Mouse (Mus musculus) stomach, postnatal 0 days (tissue): ENCODE data around the gene Pxylp1. TPM values are rescaled to one million over a fixed set of nuclear protein-coding genes. Genes with fewer than 3 reads are reported as not detected.
A peak's percentile ranks its signal among the peaks of the same experiment; 100 is the strongest.

Source experiments
- ATAC-seq: fragments of 200-750 bp; cut with Nextera tagmentation; 2 replicates; pipeline ENCODE4 v1.8.0; 2017; ENCODE audit not compliant: low FRiP score, low TSS enrichment
- DNase-seq: peaks from one replicate; pipeline ENCODE4 v3.0.0-alpha.2; 2016; ENCODE audit warnings: low spot score
- H3K27ac ChIP-seq: fragments of 300-500 bp; sonication (generic); replicated peaks from 2 replicates; pipeline ENCODE4 v1.5.1; 2014; ENCODE audit warnings: mild to moderate bottlenecking, control low read depth
- H3K27me3 ChIP-seq: fragments of 300-500 bp; sonication (generic); 2 replicates; pipeline ENCODE4 v1.6.1; 2014; ENCODE audit warnings: low read length; ENCODE audit not compliant: control insufficient read depth, insufficient read depth
- H3K36me3 ChIP-seq: fragments of 300-500 bp; sonication (generic); 2 replicates; pipeline ENCODE4 v1.6.1; 2014; ENCODE audit warnings: low read length, mixed read lengths; ENCODE audit not compliant: control insufficient read depth, insufficient read depth
- H3K4me1 ChIP-seq: fragments of 300-500 bp; sonication (generic); replicated peaks from 2 replicates; pipeline ENCODE4 v1.6.1; 2014; ENCODE audit warnings: antibody characterized with exemption; ENCODE audit not compliant: control insufficient read depth, insufficient read depth
- H3K4me2 ChIP-seq: fragments of 300-500 bp; sonication (generic); replicated peaks from 2 replicates; pipeline ENCODE4 v1.6.1; 2014; ENCODE audit warnings: low read depth, mild to moderate bottlenecking, control low read depth, moderate library complexity
- H3K4me3 ChIP-seq: fragments of 300-500 bp; sonication (generic); 2 replicates; pipeline ENCODE4 v1.5.1; 2014; ENCODE audit warnings: low read depth, low read length, control low read depth
- H3K9ac ChIP-seq: fragments of 300-500 bp; sonication (generic); 2 replicates; pipeline ENCODE4 v1.6.1; 2014; ENCODE audit warnings: mild to moderate bottlenecking, low read length, control low read depth, mixed read lengths
- H3K9me3 ChIP-seq: fragments of 300-500 bp; sonication (generic); 2 replicates; pipeline ENCODE4 v1.6.1; 2016; ENCODE audit warnings: low read length; ENCODE audit not compliant: control insufficient read depth
- CTCF ChIP-seq: IDR thresholded peaks from 2 replicates; pipeline ENCODE4 v1.5.1; 2016; ENCODE audit warnings: antibody characterized with exemption, low read depth, mild to moderate bottlenecking, moderate library complexity
- EP300 ChIP-seq: optimal IDR thresholded peaks from 2 replicates; pipeline ENCODE3; 2016; ENCODE audit warnings: antibody characterized with exemption
- WGBS: fragments of 180-500 bp; shearing (Covaris S2); extraction: QIAGEN DNeasy Blood & Tissue Kit; methylation state at CpG from one replicate; pipeline ENCODE4 v1.1.7; 2014; 5-methylcytosine and 5-hydroxymethylcytosine counted together
- polyA plus RNA-seq: library from polyadenylated mRNA; unstranded; fragments of >200 nt; fragmentation: Nextera tagmentation; extraction: Ambion mirVana; gene quantifications from 2 replicates; pipeline ENCODE4 v1.2.1, GENCODE M21; 2015

Pxylp1 gene
- polyA plus RNA-seq, 1 experiment from 2014 or later: 19.1 TPM

DNA sequence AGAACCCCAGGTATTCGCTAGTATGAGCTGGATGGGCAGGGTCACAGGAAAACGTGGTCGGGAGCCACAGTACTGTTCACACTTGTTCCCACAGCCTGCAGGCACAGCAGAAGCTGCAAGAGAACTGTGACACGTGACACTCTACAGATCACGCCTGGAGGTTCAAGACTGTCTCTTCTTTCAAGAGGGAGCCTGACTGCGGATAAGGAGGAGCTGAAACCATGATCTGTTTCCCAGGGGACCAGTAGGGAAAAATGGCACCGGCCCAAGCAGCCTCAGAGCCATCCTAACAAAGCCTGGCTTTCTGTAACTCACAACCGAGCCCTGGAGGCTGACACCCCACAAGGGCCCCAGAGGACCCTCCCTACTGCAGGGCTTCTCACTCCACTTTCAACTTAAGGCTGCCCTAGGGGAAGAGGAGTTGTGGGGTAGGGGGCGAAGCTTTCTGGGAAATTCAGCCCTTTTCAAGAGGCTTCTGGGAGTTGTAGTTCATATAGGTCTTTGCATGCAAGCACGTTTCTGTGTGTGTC is 97.0 kb downstream of the Pxylp1 start:
- 0 out of 2 replicates have a peak, but pooled peaks have one; percentile 10 for TF ChIP-seq CTCF
- TF ChIP-seq EP300: no peak
- Histone ChIP-seq H3K27me3 (no peaks in the 10 kb centered on the region), H3K9ac (no peak overlapping the region), H3K27ac (no peak overlapping the region), H3K4me2 (peak overlapping the region; percentile 45), H3K4me1 (no peaks in the 10 kb centered on the region), H3K36me3 (no peaks in the 10 kb centered on the region), H3K4me3 (peak overlapping the region; percentile 12), H3K9me3 (no peaks in the 10 kb centered on the region)
- ATAC-seq: peak; percentile 58; the same call in 1 of the 2 replicates
- DNase-seq: peak; percentile 35
- 10% methylated on average over 10 of the region's 10 CpGs for WGBS

DNA sequence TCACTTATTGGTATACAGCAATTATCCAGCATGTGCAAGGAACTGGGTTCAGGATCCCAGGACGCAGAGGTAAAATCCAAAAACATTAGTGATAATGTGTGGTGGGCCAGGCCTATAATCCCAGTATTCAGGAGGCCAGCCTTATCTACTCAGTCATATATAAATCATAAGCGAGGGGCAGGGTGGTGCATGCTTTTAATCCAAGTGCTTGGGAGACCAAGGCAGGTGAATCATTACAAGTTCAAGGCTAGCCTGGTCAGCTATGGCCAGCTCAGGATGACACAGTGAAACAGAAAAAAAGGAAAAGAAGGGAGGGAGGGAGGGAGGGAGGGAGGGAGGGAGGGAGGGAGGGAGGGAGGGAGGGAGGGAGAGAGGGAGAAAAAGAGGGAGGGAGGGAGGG is 97.9 kb downstream of the Pxylp1 start:
- ATAC-seq (no peak), DNase-seq (no peak)
- Histone ChIP-seq H3K4me2 (no peak overlapping the region), H3K9ac (no peak overlapping the region), H3K9me3 (no peaks in the 10 kb centered on the region), H3K4me3 (no peak overlapping the region), H3K27me3 (no peaks in the 10 kb centered on the region), H3K27ac (no peak overlapping the region), H3K36me3 (no peaks in the 10 kb centered on the region), H3K4me1 (no peaks in the 10 kb centered on the region)
- TF ChIP-seq CTCF (no peak), EP300 (no peak)
- WGBS: 92% methylated on average over 2 of the region's 2 CpGs

DNA sequence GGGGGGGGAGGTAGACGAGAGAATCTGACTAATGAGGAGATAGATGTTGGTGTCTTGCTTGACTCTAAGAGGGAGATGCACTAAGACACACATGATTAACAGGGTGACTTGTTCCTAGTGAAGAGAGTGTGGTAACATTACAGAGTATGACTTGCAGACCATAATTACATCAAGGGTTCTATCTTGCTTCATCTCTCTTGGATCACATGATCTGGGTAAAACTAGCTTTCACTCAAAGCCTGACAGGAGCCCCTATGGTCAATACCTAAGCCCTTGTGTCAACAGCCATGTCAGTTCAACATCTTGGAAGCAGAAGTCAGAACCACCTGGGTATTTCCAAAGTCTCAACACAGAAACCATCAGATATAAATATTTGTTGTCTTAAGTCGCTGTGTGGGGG is 99.9 kb downstream of the Pxylp1 start:
- no peaks in the 10 kb centered on the region for H3K36me3 ChIP-seq
- H3K27me3 ChIP-seq: no peaks in the 10 kb centered on the region
- no peak overlapping the region for H3K4me2 ChIP-seq
- DNase-seq (no peak), ATAC-seq (no peak)
- H3K9me3 ChIP-seq: no peaks in the 10 kb centered on the region
- no peak overlapping the region for H3K4me3 ChIP-seq
- H3K27ac ChIP-seq: no peak overlapping the region
- no peak overlapping the region for H3K9ac ChIP-seq
- WGBS: 59% methylated on average over 2 of the region's 2 CpGs
- no peaks in the 10 kb centered on the region for H3K4me1 ChIP-seq
- TF ChIP-seq EP300 (no peak), CTCF (no peak)

DNA sequence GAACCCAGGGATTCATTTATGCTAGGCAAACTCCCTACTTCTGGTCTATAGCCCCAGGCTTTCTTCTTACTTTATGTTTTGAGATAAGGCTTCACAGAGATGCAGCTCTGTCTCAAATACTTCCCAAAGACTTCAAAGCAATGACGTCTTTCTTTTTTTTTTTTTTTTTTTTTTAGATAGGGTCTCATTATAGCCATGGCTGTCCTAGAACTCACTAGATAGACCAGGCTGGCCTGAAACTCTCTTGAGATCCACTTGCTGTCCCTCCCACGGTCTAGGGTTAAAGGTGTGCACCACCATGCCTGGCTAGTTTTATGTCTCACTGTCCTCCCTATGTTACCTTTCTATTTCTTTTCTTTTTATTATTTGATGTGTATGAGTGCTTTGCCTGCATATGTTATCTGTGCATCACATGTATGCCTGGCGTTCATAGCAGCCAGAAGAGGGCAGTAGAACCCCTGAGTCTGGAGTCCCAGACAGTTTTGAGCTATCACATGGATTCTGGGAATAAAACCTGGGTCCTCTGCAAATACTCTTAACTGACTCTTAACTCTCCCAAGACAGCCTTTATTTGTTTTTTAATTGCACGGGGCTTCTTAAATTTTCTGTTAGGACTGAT is 102.0 kb downstream of the Pxylp1 start:
- H3K27ac ChIP-seq: no peak overlapping the region
- no peaks in the 10 kb centered on the region for H3K9me3 ChIP-seq
- no peak overlapping the region for H3K4me2 ChIP-seq
- TF ChIP-seq EP300 (no peak), CTCF (peak; percentile 60)
- WGBS: 58% methylated on average over 4 of the region's 4 CpGs
- H3K27me3 ChIP-seq: no peaks in the 10 kb centered on the region
- DNase-seq (no peak), ATAC-seq (no peak)
- no peaks in the 10 kb centered on the region for H3K4me1 ChIP-seq
- no peaks in the 10 kb centered on the region for H3K36me3 ChIP-seq
- H3K9ac ChIP-seq: no peak overlapping the region
- H3K4me3 ChIP-seq: no peak overlapping the region

DNA sequence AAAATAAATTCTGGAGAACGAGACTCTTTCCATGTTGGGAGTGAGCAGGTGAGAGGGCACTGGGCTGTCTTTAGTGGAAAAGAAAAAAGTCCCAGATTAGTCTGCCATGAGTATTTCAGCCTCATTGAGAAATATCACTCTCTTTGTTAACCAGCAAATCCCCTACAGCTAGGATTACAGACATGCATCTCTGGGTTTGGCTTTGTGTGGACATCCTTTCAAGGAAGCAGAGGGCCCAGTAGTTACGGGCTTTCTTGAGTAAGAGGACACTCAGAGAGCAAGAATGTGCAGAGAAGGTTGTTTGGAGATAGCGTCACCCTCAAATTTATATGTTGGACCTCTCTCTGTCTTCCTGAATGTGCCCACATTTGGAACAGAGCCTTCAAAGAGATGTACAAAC is 102.6 kb downstream of the Pxylp1 start:
- TF ChIP-seq EP300 (no peak), CTCF (no peak)
- no peak for DNase-seq
- Histone ChIP-seq H3K27ac (no peak overlapping the region), H3K27me3 (no peaks in the 10 kb centered on the region), H3K9me3 (no peaks in the 10 kb centered on the region), H3K4me3 (no peak overlapping the region), H3K4me1 (no peaks in the 10 kb centered on the region), H3K36me3 (no peaks in the 10 kb centered on the region), H3K9ac (no peak overlapping the region), H3K4me2 (no peak overlapping the region)
- no peak for ATAC-seq
- 69% methylated on average over 3 of the region's 3 CpGs for WGBS

DNA sequence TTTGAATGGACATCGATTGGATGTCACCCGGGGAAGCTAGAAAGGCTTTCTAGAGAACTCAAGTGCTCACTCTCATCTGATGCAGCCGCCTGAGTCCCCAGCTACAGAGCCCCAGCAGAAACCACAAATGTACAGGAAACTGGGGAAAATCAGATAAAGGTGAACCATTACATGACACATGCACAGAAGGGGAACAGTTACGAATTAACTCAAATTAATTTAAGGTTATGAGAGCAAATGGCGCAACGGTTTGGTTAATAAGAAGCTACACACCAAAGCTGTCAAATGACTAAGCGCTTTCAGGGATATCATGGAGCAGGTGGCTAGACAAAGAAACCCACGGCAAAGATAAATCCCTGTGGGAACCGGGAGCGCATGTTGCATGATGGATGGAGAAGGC is 104.7 kb downstream of the Pxylp1 start:
- no peak overlapping the region for H3K4me3 ChIP-seq
- no peak for DNase-seq
- H3K9ac ChIP-seq: no peak overlapping the region
- no peaks in the 10 kb centered on the region for H3K27me3 ChIP-seq
- TF ChIP-seq CTCF (no peak), EP300 (no peak)
- H3K9me3 ChIP-seq: no peaks in the 10 kb centered on the region
- WGBS: 86% methylated on average over 10 of the region's 10 CpGs
- ATAC-seq: no peak
- no peak overlapping the region for H3K27ac ChIP-seq
- no peaks in the 10 kb centered on the region for H3K4me1 ChIP-seq
- no peak overlapping the region for H3K4me2 ChIP-seq
- H3K36me3 ChIP-seq: no peaks in the 10 kb centered on the region
